Mouse (Mus musculus) kidney, postnatal 0 days (tissue): ENCODE results near the gene Iffo2. TPM values are rescaled to one million over a fixed set of nuclear protein-coding genes. Genes with fewer than 3 reads are reported as not detected.

Source experiments
- ATAC-seq: fragments of 200-750 bp; cut with Nextera tagmentation; replicated peaks from 2 replicates; pipeline ENCODE4 v1.8.0; 2017; ENCODE audit warnings: low read depth, moderate number of reproducible peaks, moderate TSS enrichment, moderate library complexity; ENCODE audit not compliant: low FRiP score
- DNase-seq: peaks from one replicate; pipeline ENCODE4 v3.0.0-alpha.2; 2016; ENCODE audit warnings: low spot score
- H3K27ac ChIP-seq: fragments of 300-500 bp; sonication (generic); 2 replicates; pipeline ENCODE4 v1.5.1; 2014; ENCODE audit warnings: mild to moderate bottlenecking
- H3K27me3 ChIP-seq: fragments of 300-500 bp; sonication (generic); 2 replicates; pipeline ENCODE4 v1.6.1; 2014; ENCODE audit warnings: low read length, mixed read lengths; ENCODE audit not compliant: insufficient read depth
- H3K36me3 ChIP-seq: fragments of 300-500 bp; sonication (generic); 2 replicates; pipeline ENCODE4 v1.6.1; 2014; ENCODE audit warnings: low read length, mixed read lengths; ENCODE audit not compliant: insufficient read depth
- H3K4me1 ChIP-seq: fragments of 300-500 bp; sonication (generic); replicated peaks from 2 replicates; pipeline ENCODE4 v1.6.1; 2014; ENCODE audit warnings: antibody characterized with exemption, low read length, mixed read lengths; ENCODE audit not compliant: insufficient read depth
- H3K4me2 ChIP-seq: fragments of 300-500 bp; sonication (generic); 2 replicates; pipeline ENCODE4 v1.6.1; 2014; ENCODE audit warnings: mild to moderate bottlenecking, low read length, moderate library complexity, mixed read lengths
- H3K4me3 ChIP-seq: fragments of 300-500 bp; sonication (generic); replicated peaks from 2 replicates; pipeline ENCODE4 v1.5.1; 2014; ENCODE audit warnings: low read depth, low read length
- H3K9ac ChIP-seq: fragments of 300-500 bp; sonication (generic); 2 replicates; pipeline ENCODE4 v1.6.1; 2014; ENCODE audit warnings: low read depth, low read length
- H3K9me3 ChIP-seq: fragments of 300-500 bp; sonication (generic); replicated peaks from 2 replicates; pipeline ENCODE4 v1.6.1; 2016; ENCODE audit warnings: low read length, inconsistent platforms, mixed read lengths
- CTCF ChIP-seq: IDR thresholded peaks from 2 replicates; pipeline ENCODE4 v1.5.1; 2016; ENCODE audit warnings: antibody characterized with exemption, low read depth, mild to moderate bottlenecking, moderate library complexity
- WGBS: fragments of 180-500 bp; shearing (Covaris S2); extraction: QIAGEN DNeasy Blood & Tissue Kit; methylation state at CpG from one replicate; pipeline ENCODE4 v1.1.7; 2014; 5-methylcytosine and 5-hydroxymethylcytosine counted together
- polyA plus RNA-seq: library from polyadenylated mRNA; unstranded; fragments of >200 nt; fragmentation: Nextera tagmentation; extraction: Ambion mirVana; gene quantifications from 2 replicates; pipeline ENCODE4 v1.2.1, GENCODE M21; 2015

The Iffo2 gene
- polyA plus RNA-seq, 1 experiment from 2014 or later, result 4.8 TPM

GRCm38 (mm10) chr4:139598356-139598755, 68.0 kb downstream of the Iffo2 start:
- Histone ChIP-seq H3K9me3 (no peaks in the 10 kb centered on the region), H3K36me3 (no peaks in the 10 kb centered on the region), H3K4me1 (peaks cover 51% of the 10 kb centered on the region), H3K27me3 (no peaks in the 10 kb centered on the region), H3K27ac (peak overlapping the region; percentile 92), H3K4me2 (peak overlapping the region; percentile 49), H3K4me3 (no peak overlapping the region), H3K9ac (0 out of 2 replicates have a peak overlapping the region, but pooled peaks have one; percentile 19)
- DNase-seq (no peak), ATAC-seq (no peak)
- 21% methylated on average over 13 of the region's 13 CpGs for WGBS
- no peak for TF ChIP-seq CTCF

DNA sequence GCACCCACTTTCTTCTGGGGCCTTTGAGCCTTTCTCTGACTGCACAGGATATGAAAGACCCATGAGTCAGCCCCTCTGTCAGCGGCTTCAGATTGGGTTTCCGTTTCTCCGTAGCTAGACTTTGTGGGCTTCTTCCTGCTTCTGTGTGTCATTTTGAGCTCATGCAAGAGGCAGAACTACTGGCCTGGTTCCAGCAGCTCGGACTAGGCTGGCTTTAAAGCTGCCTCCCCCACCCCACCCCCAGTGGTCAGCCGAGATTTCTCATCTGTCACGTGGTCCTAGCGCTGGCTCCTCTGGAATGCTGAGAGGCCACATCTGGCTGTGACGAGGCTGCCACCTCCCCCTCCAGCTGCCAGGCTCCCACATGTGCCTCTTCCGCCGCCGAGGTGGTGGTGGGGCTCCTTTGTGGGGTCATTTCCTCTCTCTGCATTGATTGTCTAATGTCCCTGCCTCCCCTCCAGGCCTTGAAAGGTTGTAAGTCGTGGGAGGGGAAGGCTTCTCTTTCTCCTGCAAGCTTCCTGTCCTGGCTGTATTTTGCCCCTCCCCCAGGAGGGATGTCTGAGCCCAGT, 68.7 kb downstream of the Iffo2 start:
- Histone ChIP-seq H3K36me3 (no peaks in the 10 kb centered on the region), H3K4me3 (peak overlapping the region; percentile 16; the same call in 1 of the 2 replicates), H3K27ac (peak overlapping the region; percentile 92), H3K9me3 (no peaks in the 10 kb centered on the region), H3K4me2 (peak overlapping the region; percentile 49), H3K27me3 (no peaks in the 10 kb centered on the region), H3K9ac (peak overlapping the region; percentile 37; the same call in 1 of the 2 replicates), H3K4me1 (peaks cover 51% of the 10 kb centered on the region)
- peak; percentile 88 for ATAC-seq
- WGBS, result under 1% methylated on average over 12 of the region's 12 CpGs
- peak; percentile 98 for DNase-seq
- TF ChIP-seq CTCF, result peak; percentile 30; the same call in 1 of the 2 replicates

DNA sequence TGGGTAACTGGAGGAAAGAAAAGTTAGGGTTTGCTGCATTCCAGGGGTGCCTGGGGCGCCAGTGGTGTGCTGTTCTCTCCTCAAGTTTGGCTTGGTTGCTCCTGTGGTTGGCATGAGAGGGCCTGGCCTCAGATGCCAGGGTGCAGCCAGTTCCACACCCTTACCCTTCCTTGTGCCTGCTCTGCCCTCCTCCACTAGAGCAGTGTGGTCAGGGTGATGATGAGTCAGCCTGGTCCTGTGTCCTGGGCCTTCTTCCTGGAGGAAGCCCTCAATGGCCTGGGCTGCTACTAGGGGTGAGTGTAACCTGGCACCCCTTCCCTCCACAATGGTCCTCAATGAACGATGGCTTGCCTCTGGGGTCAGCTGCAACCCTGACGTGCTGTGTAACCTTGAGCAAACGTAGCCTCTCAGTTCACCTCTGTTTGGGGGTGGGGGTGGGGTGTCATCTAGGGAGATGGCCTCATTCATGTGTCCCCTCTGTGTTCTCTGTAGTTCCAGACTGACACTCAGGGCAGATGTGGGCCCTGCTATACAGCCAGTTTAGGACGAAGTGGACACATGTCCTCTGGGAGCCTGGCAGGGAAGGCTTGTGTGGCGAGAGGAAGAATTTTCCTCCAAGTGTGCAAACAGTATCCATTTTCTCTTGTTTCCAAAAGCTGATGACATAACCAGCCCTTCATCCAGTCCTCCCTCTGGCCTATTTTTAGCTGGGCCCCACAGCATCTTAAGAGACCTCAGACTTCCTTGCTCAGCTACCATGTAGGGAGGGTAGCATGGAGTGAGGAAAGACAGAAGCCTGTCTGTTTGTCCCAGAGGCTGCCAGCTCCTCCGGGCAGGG, 71.4 kb downstream of the Iffo2 start:
- Histone ChIP-seq H3K9me3 (no peaks in the 10 kb centered on the region), H3K4me1 (peaks cover 37% of the 10 kb centered on the region), H3K27me3 (no peaks in the 10 kb centered on the region), H3K27ac (peak overlapping the region; percentile 75), H3K4me2 (no peak overlapping the region), H3K4me3 (no peak overlapping the region), H3K9ac (no peak overlapping the region), H3K36me3 (peaks cover 17% of the 10 kb centered on the region)
- no peak for TF ChIP-seq CTCF
- peak; percentile 30 for DNase-seq
- WGBS, result 50% methylated on average over 7 of the region's 7 CpGs
- ATAC-seq, result no peak

GRCm38 (mm10) chr4:139602357-139603244, 72.3 kb downstream of the Iffo2 start, which contains the start of gene Gm21969:
Gene Gm21969, plus strand, starts transcription at chr4:139603186.
- no peak for ATAC-seq

GRCm38 (mm10) chr4:139605216-139605615, 74.9 kb downstream of the Iffo2 start:
- H3K9ac ChIP-seq, result no peak overlapping the region
- H3K4me1 ChIP-seq, result peaks cover 11% of the 10 kb centered on the region
- no peak for DNase-seq
- H3K9me3 ChIP-seq, result no peaks in the 10 kb centered on the region
- WGBS, result 82% methylated on average over 11 of the region's 11 CpGs
- H3K27ac ChIP-seq, result no peak overlapping the region
- no peak overlapping the region for H3K4me3 ChIP-seq
- no peak for TF ChIP-seq CTCF
- ATAC-seq, result no peak
- peaks cover 24% of the 10 kb centered on the region for H3K36me3 ChIP-seq
- H3K4me2 ChIP-seq, result no peak overlapping the region
- no peaks in the 10 kb centered on the region for H3K27me3 ChIP-seq

More at GRCm38 (mm10) chr4:139602357-139603244, 72.3 kb downstream of the Iffo2 start, which contains the start of gene Gm21969:
- no peaks in the 10 kb centered on the region for H3K27me3 ChIP-seq
- 60% methylated on average over 14 of the region's 14 CpGs for WGBS
- peak; percentile 87 for TF ChIP-seq CTCF
- H3K9ac ChIP-seq, result no peak within 1 kb of the TSS
- peaks cover 17% of the 10 kb centered on the region for H3K36me3 ChIP-seq
- peak within 1 kb of the TSS; percentile 75 for H3K27ac ChIP-seq
- no peak within 1 kb of the TSS for H3K4me3 ChIP-seq
- H3K9me3 ChIP-seq, result no peaks in the 10 kb centered on the region
- H3K4me2 ChIP-seq, result no peak within 1 kb of the TSS
- peaks cover 28% of the 10 kb centered on the region for H3K4me1 ChIP-seq
- peak; percentile 77 for DNase-seq

GRCm38 (mm10) chr4:139606732-139607131, 76.4 kb downstream of the Iffo2 start:
- DNase-seq (no peak), ATAC-seq (no peak)
- H3K4me1 ChIP-seq, result peaks cover 6% of the 10 kb centered on the region
- no peak overlapping the region for H3K4me3 ChIP-seq
- H3K27me3 ChIP-seq, result no peaks in the 10 kb centered on the region
- no peaks in the 10 kb centered on the region for H3K9me3 ChIP-seq
- no peak overlapping the region for H3K27ac ChIP-seq
- WGBS, result 96% methylated on average over 5 of the region's 5 CpGs
- H3K4me2 ChIP-seq, result no peak overlapping the region
- no peak overlapping the region for H3K9ac ChIP-seq
- TF ChIP-seq CTCF, result no peak
- peaks cover 24% of the 10 kb centered on the region for H3K36me3 ChIP-seq
